Mouse (Mus musculus) kidney, embryonic 14.5 days (tissue): ENCODE measurements around the gene Wdr4. TPM values are rescaled to one million over a fixed set of nuclear protein-coding genes. Genes with fewer than 3 reads are reported as not detected.

Experiments used
- ATAC-seq: fragments of 200-750 bp; cut with Nextera tagmentation; 2 replicates; pipeline ENCODE4 v1.8.0; 2017; ENCODE audit warnings: moderate number of reproducible peaks, mild to moderate bottlenecking, moderate TSS enrichment, moderate library complexity; ENCODE audit not compliant: low FRiP score, low TSS enrichment
- H3K27ac ChIP-seq: fragments of 300-500 bp; sonication (generic); 2 replicates; pipeline ENCODE4 v1.5.1; 2014; ENCODE audit warnings: low read depth, mild to moderate bottlenecking, low read length, moderate library complexity, mixed read lengths
- H3K27me3 ChIP-seq: fragments of 300-500 bp; sonication (generic); 2 replicates; pipeline ENCODE4 v1.6.1; 2014; ENCODE audit warnings: mild to moderate bottlenecking, low read length; ENCODE audit not compliant: control insufficient read depth, insufficient read depth
- H3K36me3 ChIP-seq: fragments of 300-500 bp; sonication (generic); 2 replicates; pipeline ENCODE4 v1.6.1; 2014; ENCODE audit warnings: low read length, mixed read lengths; ENCODE audit not compliant: control insufficient read depth, insufficient read depth
- H3K4me1 ChIP-seq: fragments of 300-500 bp; sonication (generic); 2 replicates; pipeline ENCODE4 v1.6.1; 2014; ENCODE audit warnings: low read length, mixed read lengths; ENCODE audit not compliant: control insufficient read depth, insufficient read depth
- H3K4me2 ChIP-seq: fragments of 300-500 bp; sonication (generic); replicated peaks from 2 replicates; pipeline ENCODE4 v1.6.1; 2014; ENCODE audit warnings: low read depth, mild to moderate bottlenecking, low read length
- H3K4me3 ChIP-seq: fragments of 300-500 bp; sonication (generic); 2 replicates; pipeline ENCODE4 v1.5.1; 2014; ENCODE audit warnings: mild to moderate bottlenecking, low read length
- H3K9ac ChIP-seq: fragments of 300-500 bp; sonication (generic); 2 replicates; pipeline ENCODE4 v1.6.1; 2014; ENCODE audit warnings: low read depth, mild to moderate bottlenecking, low read length, moderate library complexity
- H3K9me3 ChIP-seq: fragments of 300-500 bp; sonication (generic); 2 replicates; pipeline ENCODE4 v1.6.1; 2016; ENCODE audit warnings: low read length; ENCODE audit not compliant: control insufficient read depth
- WGBS: fragments of 180-500 bp; shearing (Covaris S2); extraction: QIAGEN DNeasy Blood & Tissue Kit; methylation state at CpG from one replicate; pipeline ENCODE4 v1.1.7; 2014; 5-methylcytosine and 5-hydroxymethylcytosine counted together
- microRNA-seq: library from miRNA; unstranded; fragments of <30 nt; microRNA quantifications from one replicate; pipeline ENCODE4, GENCODE M21; 2016
- polyA plus RNA-seq: library from polyadenylated mRNA; unstranded; fragments of >200 nt; fragmentation: Nextera tagmentation; extraction: Ambion mirVana; gene quantifications from 2 replicates; pipeline ENCODE4 v1.2.1, GENCODE M21; 2014

The Wdr4 gene
- polyA plus RNA-seq, 1 experiment from 2014 or later = 45.7 TPM

- Histone ChIP-seq H3K4me1 (peaks cover 7% of the 10 kb centered on the region; the same call in 1 of the 2 replicates), H3K27ac (no peak overlapping the region), H3K4me2 (no peak overlapping the region), H3K9me3 (no peaks in the 10 kb centered on the region), H3K27me3 (no peaks in the 10 kb centered on the region), H3K36me3 (peaks cover 13% of the 10 kb centered on the region; the same call in 1 of the 2 replicates), H3K4me3 (no peak overlapping the region), H3K9ac (no peak overlapping the region)
- WGBS = 79% methylated on average over 1 of the region's 1 CpGs
- no peak for ATAC-seq
These were observed 71.3 kb downstream of the Wdr4 start for GRCm38 (mm10) chr17:31448519-31448918.

DNA sequence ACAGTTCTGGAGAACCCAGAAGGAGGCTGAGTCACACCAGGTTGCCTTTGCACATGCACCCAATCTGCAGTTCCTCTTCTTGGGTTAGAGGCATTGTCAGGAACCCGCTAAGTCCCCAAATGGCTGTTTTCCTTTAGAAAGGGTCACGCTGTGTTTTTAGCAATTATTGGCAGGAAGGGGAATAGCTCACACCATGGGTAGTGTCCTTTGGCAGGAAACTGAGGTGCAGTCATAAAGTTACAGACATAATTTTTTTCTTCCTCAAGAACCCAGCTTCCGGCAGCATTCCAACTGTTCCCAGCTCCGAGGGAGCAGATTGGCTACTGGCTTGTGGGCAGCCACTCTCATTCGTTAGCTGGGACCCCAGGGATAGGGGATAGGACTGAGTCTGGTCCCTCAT lies 72.0 kb downstream of the Wdr4 start:
- no peak overlapping the region for H3K4me2 ChIP-seq
- H3K4me3 ChIP-seq = no peak overlapping the region
- peaks cover 13% of the 10 kb centered on the region; the same call in 1 of the 2 replicates for H3K36me3 ChIP-seq
- 75% methylated on average over 5 of the region's 5 CpGs for WGBS
- H3K9ac ChIP-seq = no peak overlapping the region
- peaks cover 8% of the 10 kb centered on the region; the same call in 1 of the 2 replicates for H3K4me1 ChIP-seq
- ATAC-seq = no peak
- no peak overlapping the region for H3K27ac ChIP-seq
- H3K9me3 ChIP-seq = no peaks in the 10 kb centered on the region
- H3K27me3 ChIP-seq = no peaks in the 10 kb centered on the region

GRCm38 (mm10) chr17:31445061-31445731 lies 74.6 kb downstream of the Wdr4 start:
- Histone ChIP-seq H3K27me3 (no peaks in the 10 kb centered on the region), H3K4me3 (no peak overlapping the region), H3K9me3 (no peaks in the 10 kb centered on the region), H3K36me3 (peaks cover 10% of the 10 kb centered on the region; the same call in 1 of the 2 replicates), H3K4me1 (peaks cover 2% of the 10 kb centered on the region; the same call in 1 of the 2 replicates), H3K4me2 (no peak overlapping the region), H3K9ac (no peak overlapping the region), H3K27ac (no peak overlapping the region)
- WGBS = 30% methylated on average over 7 of the region's 7 CpGs
- 0 out of 2 replicates have a peak, but pooled peaks have one; percentile 15 for ATAC-seq

Small RNAs within 50 kb of the gene (microRNA-seq; reads per million reads assigned to microRNA genes)
- gene Gm24970 = not detected

Other genes with a start within 250 kb of the Wdr4 start
- 1.2 and 1.6 TPM in 2 replicates for gene Rsph1, start 242.6 kb downstream of the Wdr4 start, polyA plus RNA-seq
- 3.0 and 3.3 TPM in 2 replicates for gene Slc37a1, start 233.2 kb downstream of the Wdr4 start, polyA plus RNA-seq
- gene Pde9a, start 133.8 kb downstream of the Wdr4 start, polyA plus RNA-seq = 30.8 and 37.6 TPM in 2 replicates
- gene Ndufv3, start 135 bp upstream of the Wdr4 start, polyA plus RNA-seq = 231 and 270 TPM in 2 replicates
- 27.1 and 44.0 TPM in 2 replicates for gene Pknox1, start 44.8 kb upstream of the Wdr4 start, polyA plus RNA-seq
- 2.1 and 2.7 TPM in 2 replicates for gene Cbs, start 117.3 kb upstream of the Wdr4 start, polyA plus RNA-seq
- gene U2af1, start 138.9 kb upstream of the Wdr4 start, polyA plus RNA-seq = 195 and 380 TPM in 2 replicates
- not detected in 2 replicates for gene Cryaa, start 157.8 kb upstream of the Wdr4 start, polyA plus RNA-seq